ENCODE assay signal across 8 mouse cellular contexts in the genomic region with DNA sequence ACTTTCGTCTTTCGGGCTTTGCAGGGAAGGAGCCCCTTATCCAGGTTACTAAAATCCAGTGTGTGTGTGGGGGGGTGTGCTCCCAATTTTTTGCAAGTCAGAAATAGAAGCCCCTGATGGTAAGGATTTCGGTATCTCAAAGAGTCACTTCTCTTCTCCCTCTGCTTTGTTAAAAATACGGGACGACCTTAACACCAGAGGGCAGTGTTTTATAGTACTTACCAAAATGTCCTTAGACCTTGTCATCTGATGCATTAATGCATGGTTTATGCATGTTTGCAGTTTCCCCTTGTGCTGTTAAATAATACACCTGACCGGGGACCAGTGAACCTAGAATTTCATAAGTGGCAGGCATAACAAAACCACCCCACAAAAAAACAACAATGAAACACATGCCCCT. TPM values are rescaled to one million over a fixed set of nuclear protein-coding genes. Genes with fewer than 3 reads are reported as not detected.
DNase-seq lines count a peak whose midpoint lies in the region; ATAC-seq and TF ChIP-seq lines count a peak whose summit lies in the region.

No protein-coding gene starts in this region.

- 0 out of 2 replicates have a peak, but pooled peaks have one; percentile 13 for TF ChIP-seq CTCF in kidney, adult 2 months (conservative IDR thresholded peaks at IDR 0.05; ENCODE audit: insufficient read depth, insufficient read length, low read depth, low read length)
- TF ChIP-seq CTCF in hindbrain, postnatal 0 days (IDR thresholded peaks at IDR 0.05; ENCODE audit: low read depth): peak; percentile 73

- no peaks in the 10 kb centered on the region for H3K4me1 ChIP-seq in kidney, adult 2 months (ENCODE audit: control insufficient read depth, insufficient read depth, low read length)
- no peaks in the 10 kb centered on the region for H3K4me1 ChIP-seq in hindbrain, postnatal 0 days (ENCODE audit: insufficient read depth, low read length)
- H3K4me1 ChIP-seq in forebrain, embryonic 16.5 days (replicated peaks; ENCODE audit: control insufficient read depth, insufficient read depth, low read length): no peaks in the 10 kb centered on the region

- no peaks in the 10 kb centered on the region for H3K36me3 ChIP-seq in kidney, adult 2 months (ENCODE audit: control insufficient read depth, insufficient read depth, low read length)
- no peaks in the 10 kb centered on the region for H3K36me3 ChIP-seq in hindbrain, postnatal 0 days (ENCODE audit: insufficient read depth, low read length)
- H3K36me3 ChIP-seq in forebrain, embryonic 16.5 days (ENCODE audit: control insufficient read depth, insufficient read depth): no peaks in the 10 kb centered on the region

- no peaks in the 10 kb centered on the region for H3K27me3 ChIP-seq in kidney, adult 2 months (replicated peaks; ENCODE audit: control insufficient read depth, insufficient read depth, low read length)
- 0 out of 2 replicates have a peak, but pooled peaks cover 3% of the 10 kb centered on the region for H3K27me3 ChIP-seq in hindbrain, postnatal 0 days (ENCODE audit: insufficient read depth, low read length)
- no peaks in the 10 kb centered on the region for H3K27me3 ChIP-seq in forebrain, embryonic 16.5 days (replicated peaks; ENCODE audit: control insufficient read depth, insufficient read depth, low read length)

- H3K9ac ChIP-seq in hindbrain, postnatal 0 days (replicated peaks; ENCODE audit: low read length): no peak overlapping the region
- H3K9ac ChIP-seq in forebrain, embryonic 16.5 days (replicated peaks; ENCODE audit: low read depth, low read length): no peak overlapping the region

- H3K27ac ChIP-seq in kidney, adult 2 months (ENCODE audit: insufficient read depth, low read depth, low read length): no peak overlapping the region
- no peak overlapping the region for H3K27ac ChIP-seq in hindbrain, postnatal 0 days
- no peak overlapping the region for H3K27ac ChIP-seq in forebrain, embryonic 16.5 days (ENCODE audit: low read length)

- ATAC-seq in hindbrain, postnatal 0 days: no peak
- no peak for ATAC-seq in granulocyte monocyte progenitor cell, adult 5-6 weeks (replicated peaks; ENCODE audit: poor library complexity, severe bottlenecking)
- no peak for ATAC-seq in forebrain, embryonic 16.5 days

- no peaks in the 10 kb centered on the region for H3K9me3 ChIP-seq in hindbrain, postnatal 0 days (ENCODE audit: low read length)
- no peaks in the 10 kb centered on the region for H3K9me3 ChIP-seq in forebrain, embryonic 16.5 days (ENCODE audit: control insufficient read depth, low read length)

- no peak for TF ChIP-seq POLR2A in kidney, adult 2 months (IDR thresholded peaks at IDR 0.05; ENCODE audit: low read depth, low read length)

- H3K4me2 ChIP-seq in hindbrain, postnatal 0 days (ENCODE audit: low read depth, low read length): no peak overlapping the region
- H3K4me2 ChIP-seq in forebrain, embryonic 16.5 days (ENCODE audit: low read length): no peak overlapping the region

- peak; percentile 5 for DNase-seq in cerebellum, adult 8-10 months
- no peak for DNase-seq in cerebellum, adult 9-11 months
- DNase-seq in kidney, adult 2 months: peak; percentile 43
- DNase-seq in kidney, adult 11 months: no peak
- peak; percentile 43 for DNase-seq in 416B (ENCODE audit: low read depth)
- peak; percentile 84 for DNase-seq in hindbrain, postnatal 0 days (ENCODE audit: low spot score)

- no peak overlapping the region for H3K4me3 ChIP-seq in kidney, adult 2 months (ENCODE audit: insufficient read depth, low read depth, low read length)
- no peak overlapping the region for H3K4me3 ChIP-seq in hindbrain, postnatal 0 days (ENCODE audit: low read length)
- no peak overlapping the region for H3K4me3 ChIP-seq in forebrain, embryonic 16.5 days (replicated peaks; ENCODE audit: low read length)

- 27% methylated on average over 6 of the region's 6 CpGs for WGBS in kidney, adult 2 months
- WGBS in hindbrain, postnatal 0 days: 35% methylated on average over 6 of the region's 6 CpGs
- WGBS in forebrain, embryonic 16.5 days: 37% methylated on average over 6 of the region's 6 CpGs

RNA-seq across cellular contexts. Expression of a gene that starts 45.8 kb away (rescaled TPM):
- polyA plus RNA-seq in kidney, adult 2 months (2012; rRNA removed): 41.5 and 48.1 TPM in 2 replicates
- total RNA-seq in hindbrain, postnatal 0 days (2014; rRNA removed): 28.0 and 44.9 TPM in 2 replicates
- polyA plus RNA-seq in hindbrain, postnatal 0 days (2015; fragmentation: Nextera tagmentation; extraction: Ambion mirVana): 46.0 and 46.1 TPM in 2 replicates
- 77.6 and 92.1 TPM in 2 replicates for total RNA-seq in granulocyte monocyte progenitor cell, adult 5-6 weeks (2014; fragmentation: Nextera tagmentation)
- total RNA-seq in granulocyte monocyte progenitor cell, adult 5-6 weeks (2017): 53.5 and 64.4 TPM in 2 replicates
- polyA plus RNA-seq in forebrain, embryonic 16.5 days (2015; fragmentation: Nextera tagmentation; extraction: Ambion mirVana): 71.0 and 76.3 TPM in 2 replicates

Comparison
In these comparisons a context has a peak if more than half of its experiments do, and no peak if none do; other contexts are left out.
1. DNase-seq: peak in cerebellum, adult 8-10 months (single experiment), kidney, adult 2 months (single experiment), 416B (single experiment) and hindbrain, postnatal 0 days (single experiment); none in cerebellum, adult 9-11 months (single experiment) and kidney, adult 11 months (single experiment).